Mouse (Mus musculus): ENCODE measurements around the gene Plekhg3. TPM values are rescaled to one million over a fixed set of nuclear protein-coding genes. Genes with fewer than 3 reads are reported as not detected.

Gene Plekhg3
- polyA plus RNA-seq, 1 experiment = 11.2 TPM

GRCm38 (mm10) chr12:76518909-76519842, 11.5 kb upstream of the Plekhg3 start:
- Histone ChIP-seq H3K4me3 (no peak overlapping the region), H3K79me2 (ENCODE audit: control insufficient read depth, insufficient read depth) (no peaks in the 10 kb centered on the region), H3K27me3 (ENCODE audit: control insufficient read depth, insufficient read depth, insufficient read length) (no peaks in the 10 kb centered on the region), H3K4me2 (ENCODE audit: low read depth) (no peak overlapping the region), H3ac (ENCODE audit: control insufficient read depth, insufficient read length) (no peak overlapping the region), H3K36me3 (ENCODE audit: control insufficient read depth, insufficient read depth) (no peaks in the 10 kb centered on the region)
- no peak for TF ChIP-seq MAX (IDR thresholded peaks at IDR 0.05; ENCODE audit: low read depth)
- no peak for TF ChIP-seq REST (IDR thresholded peaks at IDR 0.05; ENCODE audit: insufficient read depth, insufficient read length)
- TF ChIP-seq CEBPB (IDR thresholded peaks at IDR 0.05; ENCODE audit: insufficient read depth, poor library complexity, severe bottlenecking) = no peak
- no peak for TF ChIP-seq MYOG (IDR thresholded peaks at IDR 0.05; ENCODE audit: control insufficient read depth in 1 of 3, insufficient read depth in 1 of 3, insufficient read length in 2 of 3, low read depth in 2 of 3)
- TF ChIP-seq MYOD1 (IDR thresholded peaks at IDR 0.05; ENCODE audit: control insufficient read depth in 1 of 3, insufficient read length in 2 of 3, low read depth in 2 of 3) = no peak
- no peak for TF ChIP-seq POLR2A (IDR thresholded peaks at IDR 0.05; ENCODE audit: insufficient read length, low read depth)
- TF ChIP-seq E2F4 (IDR thresholded peaks at IDR 0.05; ENCODE audit: insufficient read depth) = no peak
- no peak for TF ChIP-seq POLR2AphosphoS2 (IDR thresholded peaks at IDR 0.05; ENCODE audit: insufficient read length, low read depth)
- no peak for TF ChIP-seq SRF (IDR thresholded peaks at IDR 0.05; ENCODE audit: control insufficient read depth, insufficient read length, low read depth)
- no peak for TF ChIP-seq TCF12 (IDR thresholded peaks at IDR 0.05; ENCODE audit: insufficient read depth, poor library complexity, severe bottlenecking)

- Histone ChIP-seq H3K4me3 (no peak overlapping the region), H3K27me3 (ENCODE audit: control insufficient read depth, insufficient read depth, insufficient read length) (no peaks in the 10 kb centered on the region), H3K79me2 (ENCODE audit: control insufficient read depth, insufficient read depth) (no peaks in the 10 kb centered on the region), H3K36me3 (ENCODE audit: control insufficient read depth, insufficient read depth) (no peaks in the 10 kb centered on the region), H3K4me2 (ENCODE audit: low read depth) (no peak overlapping the region), H3ac (ENCODE audit: control insufficient read depth, insufficient read length) (no peak overlapping the region)
- no peak for TF ChIP-seq TCF3 (IDR thresholded peaks at IDR 0.05; ENCODE audit: insufficient read length, low read depth)
- TF ChIP-seq USF1 (IDR thresholded peaks at IDR 0.05; ENCODE audit: low read depth) = no peak
- no peak for TF ChIP-seq SRF (IDR thresholded peaks at IDR 0.05; ENCODE audit: control insufficient read depth, insufficient read length, low read depth)
Observed at GRCm38 (mm10) chr12:76523654-76524053, 7.0 kb upstream of the Plekhg3 start.

GRCm38 (mm10) chr12:76524915-76525314, 5.8 kb upstream of the Plekhg3 start:
- Histone ChIP-seq H3K4me3 (no peak overlapping the region), H3K27me3 (ENCODE audit: control insufficient read depth, insufficient read depth, insufficient read length) (no peaks in the 10 kb centered on the region), H3ac (ENCODE audit: control insufficient read depth, insufficient read length) (no peak overlapping the region), H3K4me2 (ENCODE audit: low read depth) (no peak overlapping the region), H3K79me2 (ENCODE audit: control insufficient read depth, insufficient read depth) (no peaks in the 10 kb centered on the region), H3K36me3 (ENCODE audit: control insufficient read depth, insufficient read depth) (no peaks in the 10 kb centered on the region)
- TF ChIP-seq MAX (IDR thresholded peaks at IDR 0.05; ENCODE audit: low read depth) = no peak
- TF ChIP-seq POLR2A (IDR thresholded peaks at IDR 0.05; ENCODE audit: insufficient read length, low read depth) = no peak
- TF ChIP-seq CEBPB (IDR thresholded peaks at IDR 0.05; ENCODE audit: insufficient read depth, poor library complexity, severe bottlenecking) = no peak
- no peak for TF ChIP-seq E2F4 (IDR thresholded peaks at IDR 0.05; ENCODE audit: insufficient read depth)
- no peak for TF ChIP-seq SRF (IDR thresholded peaks at IDR 0.05; ENCODE audit: control insufficient read depth, insufficient read length, low read depth)
- TF ChIP-seq TCF12 (IDR thresholded peaks at IDR 0.05; ENCODE audit: insufficient read depth, poor library complexity, severe bottlenecking) = no peak
- no peak for TF ChIP-seq MYOG (IDR thresholded peaks at IDR 0.05; ENCODE audit: control insufficient read depth in 1 of 3, insufficient read depth in 1 of 3, insufficient read length in 2 of 3, low read depth in 2 of 3)
- TF ChIP-seq REST (IDR thresholded peaks at IDR 0.05; ENCODE audit: insufficient read depth, insufficient read length) = no peak
- no peak for TF ChIP-seq TCF3 (IDR thresholded peaks at IDR 0.05; ENCODE audit: insufficient read length, low read depth)
- no peak for TF ChIP-seq MYOD1 (IDR thresholded peaks at IDR 0.05; ENCODE audit: control insufficient read depth in 1 of 3, insufficient read length in 2 of 3, low read depth in 2 of 3)
- TF ChIP-seq USF1 (IDR thresholded peaks at IDR 0.05; ENCODE audit: low read depth) = no peak
- TF ChIP-seq POLR2AphosphoS2 (IDR thresholded peaks at IDR 0.05; ENCODE audit: insufficient read length, low read depth) = no peak

GRCm38 (mm10) chr12:76527245-76527881, 3.3 kb upstream of the Plekhg3 start:
- Histone ChIP-seq H3ac (ENCODE audit: control insufficient read depth, insufficient read length) (no peak overlapping the region), H3K4me3 (no peak overlapping the region), H3K27me3 (ENCODE audit: control insufficient read depth, insufficient read depth, insufficient read length) (no peaks in the 10 kb centered on the region), H3K36me3 (ENCODE audit: control insufficient read depth, insufficient read depth) (no peaks in the 10 kb centered on the region), H3K4me2 (ENCODE audit: low read depth) (peak overlapping the region; percentile 26), H3K79me2 (ENCODE audit: control insufficient read depth, insufficient read depth) (no peaks in the 10 kb centered on the region)
- TF ChIP-seq POLR2AphosphoS2 (IDR thresholded peaks at IDR 0.05; ENCODE audit: insufficient read length, low read depth) (no peak), TCF12 (IDR thresholded peaks at IDR 0.05; ENCODE audit: insufficient read depth, poor library complexity, severe bottlenecking) (no peak), CEBPB (IDR thresholded peaks at IDR 0.05; ENCODE audit: insufficient read depth, poor library complexity, severe bottlenecking) (no peak), MYOD1 (IDR thresholded peaks at IDR 0.05; ENCODE audit: control insufficient read depth in 1 of 3, insufficient read length in 2 of 3, low read depth in 2 of 3) (peak in 2 of 3 experiments; percentile 47 to 53), TCF3 (IDR thresholded peaks at IDR 0.05; ENCODE audit: insufficient read length, low read depth) (no peak)

GRCm38 (mm10) chr12:76528766-76529165, 1.9 kb upstream of the Plekhg3 start:
- Histone ChIP-seq H3K4me2 (ENCODE audit: low read depth) (no peak overlapping the region), H3K79me2 (ENCODE audit: control insufficient read depth, insufficient read depth) (peaks cover 1% of the 10 kb centered on the region), H3ac (ENCODE audit: control insufficient read depth, insufficient read length) (no peak overlapping the region), H3K27me3 (ENCODE audit: control insufficient read depth, insufficient read depth, insufficient read length) (no peaks in the 10 kb centered on the region), H3K36me3 (ENCODE audit: control insufficient read depth, insufficient read depth) (no peaks in the 10 kb centered on the region), H3K4me3 (no peak overlapping the region)
- no peak for TF ChIP-seq MYOG (IDR thresholded peaks at IDR 0.05; ENCODE audit: control insufficient read depth in 1 of 3, insufficient read depth in 1 of 3, insufficient read length in 2 of 3, low read depth in 2 of 3)
- TF ChIP-seq USF1 (IDR thresholded peaks at IDR 0.05; ENCODE audit: low read depth) = no peak
